Mouse (Mus musculus): ENCODE results near the gene Gypa. TPM values are rescaled to one million over a fixed set of nuclear protein-coding genes. Genes with fewer than 3 reads are reported as not detected.

The Gypa gene
- polyA plus RNA-seq, 1 experiment from 2014 or later: 14.1 TPM

DNA sequence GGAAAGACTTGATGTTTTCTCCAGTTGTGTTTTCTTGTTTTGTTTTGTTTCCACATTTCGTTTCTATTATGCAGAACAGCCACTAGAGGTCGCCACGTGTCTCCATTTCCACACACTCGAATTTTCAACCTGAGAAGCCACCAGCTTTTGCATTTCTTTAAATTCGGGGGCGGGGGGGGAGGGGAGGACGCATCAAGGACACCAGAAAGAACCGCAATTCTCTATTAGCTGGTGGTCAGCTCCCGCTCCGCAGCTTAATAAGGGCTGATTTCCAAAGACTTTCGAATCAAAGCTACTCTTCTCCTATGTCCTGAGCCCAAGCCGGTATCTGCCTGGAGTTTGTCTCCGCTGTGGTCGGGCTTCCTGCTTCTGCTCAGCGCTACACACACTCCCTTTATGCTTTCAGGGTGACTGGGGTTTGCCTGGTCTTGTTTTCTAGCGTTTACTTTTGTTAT is 567 bp upstream of the Gypa start:
- Histone ChIP-seq H3K9ac (peak overlapping the region; percentile 47), H3K27me3 (replicated peaks) (no peaks in the 10 kb centered on the region), H3K27ac (no peak overlapping the region), H3K4me3 (replicated peaks) (peak overlapping the region; percentile 45), H3K4me1 (replicated peaks) (no peaks in the 10 kb centered on the region), H3K36me3 (no peaks in the 10 kb centered on the region), H3K9me3 (no peaks in the 10 kb centered on the region), H3K4me2 (replicated peaks) (peak overlapping the region; percentile 74)
- ATAC-seq: peak; percentile 86
- WGBS: under 1% methylated on average over 16 of the region's 16 CpGs

DNA sequence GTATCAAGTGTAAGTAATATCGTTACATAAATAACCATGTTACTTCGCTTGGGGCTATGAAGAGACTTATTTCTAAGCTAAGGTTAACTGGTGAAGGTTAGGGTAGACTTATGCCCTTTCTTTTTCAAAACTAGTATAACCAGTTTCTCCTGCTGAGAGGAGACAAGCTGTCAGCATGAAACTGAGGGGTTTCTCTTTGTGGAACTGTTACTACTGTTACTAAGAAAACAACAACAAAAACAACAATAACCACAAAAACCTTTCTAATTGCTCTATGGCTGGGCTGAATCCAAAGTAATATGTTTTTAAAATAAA is 722 bp downstream of the Gypa start:
- Histone ChIP-seq H3K27me3 (replicated peaks) (no peaks in the 10 kb centered on the region), H3K4me3 (replicated peaks) (no peak overlapping the region), H3K4me2 (replicated peaks) (no peak overlapping the region), H3K36me3 (no peaks in the 10 kb centered on the region), H3K9me3 (no peaks in the 10 kb centered on the region), H3K27ac (no peak overlapping the region), H3K4me1 (replicated peaks) (no peaks in the 10 kb centered on the region), H3K9ac (no peak overlapping the region)
- ATAC-seq: peak; percentile 35
- WGBS: 77% methylated on average over 2 of the region's 2 CpGs

DNA sequence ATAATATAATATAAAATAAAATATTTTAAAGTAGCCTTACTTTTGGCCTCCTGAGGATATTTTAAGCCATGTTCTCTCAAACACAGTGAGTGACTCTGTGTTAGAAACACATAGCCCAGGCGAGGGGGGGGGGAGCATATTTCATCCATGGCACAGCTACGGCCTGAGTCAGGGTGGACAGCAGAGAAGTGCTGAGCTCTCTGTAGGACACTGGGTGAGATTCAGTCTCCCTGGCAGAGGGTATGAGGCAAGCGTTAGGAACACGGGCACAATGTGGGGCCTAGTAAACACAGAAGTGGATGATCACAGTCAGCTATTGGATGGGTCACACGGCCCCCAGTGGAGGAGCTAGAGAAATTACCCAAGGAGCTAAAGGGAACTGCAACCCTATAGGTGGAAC is 1.2 kb downstream of the Gypa start:
- no peak overlapping the region for H3K4me2 ChIP-seq (replicated peaks)
- no peaks in the 10 kb centered on the region for H3K36me3 ChIP-seq
- H3K4me3 ChIP-seq (replicated peaks): no peak overlapping the region
- WGBS: 81% methylated on average over 5 of the region's 5 CpGs
- no peaks in the 10 kb centered on the region for H3K27me3 ChIP-seq (replicated peaks)
- ATAC-seq: no peak
- no peaks in the 10 kb centered on the region for H3K9me3 ChIP-seq
- no peak overlapping the region for H3K9ac ChIP-seq
- H3K27ac ChIP-seq: no peak overlapping the region
- H3K4me1 ChIP-seq (replicated peaks): no peaks in the 10 kb centered on the region

DNA sequence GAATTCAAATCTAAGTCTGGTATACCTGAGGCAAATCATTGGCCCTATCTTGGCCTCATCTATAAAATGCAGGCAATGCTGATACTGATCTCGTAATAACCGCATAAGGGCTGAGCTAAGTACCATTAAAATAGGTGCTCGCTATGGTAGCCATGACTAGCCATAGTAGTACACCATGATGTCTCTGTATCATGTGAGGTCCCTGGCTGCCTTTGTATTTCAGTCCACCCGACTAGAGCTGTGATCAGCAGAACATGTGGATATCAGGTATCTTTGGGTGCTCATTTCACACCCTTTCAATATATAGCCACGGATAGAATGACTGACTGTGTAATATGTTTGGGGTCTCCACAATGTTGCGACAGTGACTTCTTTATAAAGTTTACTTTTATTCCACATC is 1.9 kb downstream of the Gypa start:
- H3K4me1 ChIP-seq (replicated peaks): no peaks in the 10 kb centered on the region
- no peak overlapping the region for H3K4me2 ChIP-seq (replicated peaks)
- H3K9me3 ChIP-seq: no peaks in the 10 kb centered on the region
- H3K36me3 ChIP-seq: no peaks in the 10 kb centered on the region
- 92% methylated on average over 6 of the region's 6 CpGs for WGBS
- no peak overlapping the region for H3K9ac ChIP-seq
- H3K27ac ChIP-seq: no peak overlapping the region
- no peaks in the 10 kb centered on the region for H3K27me3 ChIP-seq (replicated peaks)
- ATAC-seq: no peak
- H3K4me3 ChIP-seq (replicated peaks): no peak overlapping the region

DNA sequence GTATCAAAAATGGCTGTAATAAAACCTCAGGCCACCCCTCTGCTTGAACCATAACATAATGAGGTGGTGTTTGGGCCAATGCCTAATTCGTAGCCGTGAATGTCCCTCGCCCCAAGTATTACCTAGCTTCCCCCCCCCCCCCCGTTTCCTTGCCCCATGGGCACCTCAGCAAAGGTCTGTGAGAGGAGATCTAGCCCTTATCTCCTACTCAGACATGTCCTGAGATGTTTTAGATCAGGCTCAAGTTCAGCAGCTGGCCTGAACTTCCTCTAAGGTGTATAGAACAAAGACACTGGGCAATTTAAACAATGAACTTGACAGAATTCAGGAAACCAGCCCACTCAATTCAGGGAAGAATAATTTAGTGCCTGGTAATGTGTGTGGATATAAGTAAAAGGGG is 3.7 kb downstream of the Gypa start:
- no peaks in the 10 kb centered on the region for H3K27me3 ChIP-seq (replicated peaks)
- H3K9ac ChIP-seq: no peak overlapping the region
- H3K9me3 ChIP-seq: no peaks in the 10 kb centered on the region
- WGBS: 76% methylated on average over 4 of the region's 4 CpGs
- no peak overlapping the region for H3K4me2 ChIP-seq (replicated peaks)
- no peak overlapping the region for H3K4me3 ChIP-seq (replicated peaks)
- ATAC-seq: no peak
- no peak overlapping the region for H3K27ac ChIP-seq
- no peaks in the 10 kb centered on the region for H3K36me3 ChIP-seq
- no peaks in the 10 kb centered on the region for H3K4me1 ChIP-seq (replicated peaks)

DNA sequence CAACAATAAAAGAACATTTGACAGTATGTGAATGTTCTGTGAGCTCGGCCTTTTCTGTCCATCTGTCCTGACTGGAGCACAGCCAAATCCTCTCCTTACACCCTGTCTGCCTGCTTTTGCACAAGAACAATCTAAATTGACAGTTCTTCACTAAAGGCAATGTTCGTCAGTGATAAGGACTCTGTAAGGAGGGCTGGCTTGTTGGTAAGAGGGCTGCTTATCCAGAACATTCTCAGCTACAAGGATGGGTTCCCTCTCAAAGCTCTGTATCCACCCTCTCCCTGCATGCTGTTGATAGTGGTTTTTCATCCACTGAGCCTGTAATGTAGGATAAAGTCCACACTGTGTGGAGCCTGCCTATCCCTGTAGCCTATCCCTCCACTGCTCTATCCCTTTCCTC is 6.7 kb downstream of the Gypa start:
- Histone ChIP-seq H3K4me2 (replicated peaks) (no peak overlapping the region), H3K9me3 (no peaks in the 10 kb centered on the region), H3K27me3 (replicated peaks) (no peaks in the 10 kb centered on the region), H3K4me3 (replicated peaks) (no peak overlapping the region), H3K36me3 (no peaks in the 10 kb centered on the region), H3K27ac (no peak overlapping the region), H3K9ac (no peak overlapping the region), H3K4me1 (replicated peaks) (no peaks in the 10 kb centered on the region)
- 75% methylated on average over 2 of the region's 2 CpGs for WGBS
- ATAC-seq: peak; percentile 84; the same call in 1 of the 2 replicates

DNA sequence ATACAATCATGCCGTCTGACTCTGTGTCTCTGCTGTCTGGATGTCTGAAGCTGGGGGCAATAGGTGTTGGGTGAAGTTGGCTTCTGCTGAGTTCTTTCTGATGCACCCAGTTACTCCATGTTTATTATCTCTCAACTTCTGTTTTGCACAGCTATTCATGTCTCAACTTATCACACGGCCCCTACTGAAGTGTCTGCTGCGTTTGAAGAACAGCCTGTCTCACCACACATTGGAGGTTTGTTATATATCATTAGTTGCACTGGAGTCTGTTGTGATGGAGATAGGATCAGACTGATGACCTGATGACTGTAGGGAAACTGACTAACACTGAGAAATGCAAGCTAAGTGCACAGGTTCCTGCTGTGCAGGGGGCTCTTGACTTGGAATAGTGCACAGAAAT is 7.2 kb downstream of the Gypa start:
- Histone ChIP-seq H3K4me2 (replicated peaks) (no peak overlapping the region), H3K36me3 (no peaks in the 10 kb centered on the region), H3K27ac (no peak overlapping the region), H3K4me3 (replicated peaks) (no peak overlapping the region), H3K9me3 (no peaks in the 10 kb centered on the region), H3K4me1 (replicated peaks) (no peaks in the 10 kb centered on the region), H3K9ac (no peak overlapping the region), H3K27me3 (replicated peaks) (no peaks in the 10 kb centered on the region)
- WGBS: 86% methylated on average over 3 of the region's 3 CpGs
- ATAC-seq: no peak

DNA sequence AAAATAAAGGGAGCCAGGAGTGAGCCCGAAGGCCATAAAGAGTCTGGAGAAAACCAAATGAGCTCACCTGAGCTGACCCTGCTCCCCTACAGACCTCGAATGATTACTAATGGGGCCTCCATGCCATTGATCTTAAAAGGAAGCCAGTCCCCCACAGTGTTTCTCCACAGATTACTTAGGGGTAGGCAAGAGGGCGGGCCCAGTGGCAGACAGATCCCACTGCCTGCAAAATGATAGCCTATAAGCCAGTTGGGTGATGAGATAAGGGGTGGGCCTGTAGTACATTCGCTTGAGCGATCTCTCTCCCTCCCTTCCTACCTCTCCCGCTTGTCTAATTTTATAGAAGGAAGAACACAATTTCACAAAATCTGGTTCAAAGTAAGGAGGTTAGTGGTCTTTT is 7.7 kb downstream of the Gypa start:
- no peak overlapping the region for H3K27ac ChIP-seq
- no peak overlapping the region for H3K9ac ChIP-seq
- no peaks in the 10 kb centered on the region for H3K9me3 ChIP-seq
- no peaks in the 10 kb centered on the region for H3K27me3 ChIP-seq (replicated peaks)
- peak; percentile 65; the same call in 1 of the 2 replicates for ATAC-seq
- no peak overlapping the region for H3K4me3 ChIP-seq (replicated peaks)
- H3K36me3 ChIP-seq: no peaks in the 10 kb centered on the region
- H3K4me1 ChIP-seq (replicated peaks): no peaks in the 10 kb centered on the region
- 69% methylated on average over 6 of the region's 6 CpGs for WGBS
- no peak overlapping the region for H3K4me2 ChIP-seq (replicated peaks)

DNA sequence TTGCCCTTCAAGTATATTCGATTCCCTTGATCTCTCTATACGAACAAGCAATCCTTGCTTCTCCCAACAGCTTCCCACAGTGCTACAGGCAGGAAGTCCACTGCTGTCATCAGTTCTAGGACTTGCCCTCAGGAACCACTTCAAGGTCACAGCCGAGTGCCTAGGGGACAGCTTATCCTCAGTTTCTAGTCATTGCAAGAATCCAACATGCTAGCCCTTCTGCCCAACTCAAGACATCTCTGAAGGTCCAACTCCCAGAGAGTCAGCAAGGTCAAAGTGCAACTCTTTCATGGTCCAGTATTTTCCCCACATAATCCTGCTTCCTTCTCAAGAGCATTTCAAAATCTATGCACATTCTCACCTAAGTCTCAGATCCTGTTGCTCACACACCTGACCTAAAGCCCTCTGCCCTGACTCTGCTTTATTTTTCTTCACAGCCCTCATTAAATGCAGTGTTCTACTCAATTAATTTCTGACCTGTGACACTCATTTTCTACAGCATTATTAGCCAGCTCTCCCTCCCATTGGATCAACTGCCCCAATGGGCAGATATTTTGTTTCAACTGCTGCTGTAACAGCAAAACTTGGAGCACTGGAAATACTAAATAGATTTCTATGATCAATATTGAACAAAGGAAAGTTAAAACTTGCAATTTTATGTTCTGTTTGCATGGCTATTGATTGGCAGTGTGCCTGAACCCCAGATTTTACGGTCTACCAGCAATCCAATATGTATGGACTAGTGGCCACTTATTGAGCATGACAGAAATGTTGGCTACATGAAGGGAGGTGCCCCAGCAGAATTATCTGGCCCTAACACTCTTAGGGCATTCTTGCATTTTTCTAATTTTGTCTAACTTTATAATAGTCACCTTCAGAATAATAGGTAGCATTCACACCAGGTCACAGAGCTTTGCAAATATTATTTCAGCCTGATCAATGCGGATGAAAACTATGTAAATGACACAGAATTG is 33.1 kb downstream of the Gypa start:
- H3K27ac ChIP-seq: no peak overlapping the region
- no peak overlapping the region for H3K4me2 ChIP-seq (replicated peaks)
- ATAC-seq: no peak
- H3K4me3 ChIP-seq (replicated peaks): no peak overlapping the region
- no peaks in the 10 kb centered on the region for H3K9me3 ChIP-seq
- no peaks in the 10 kb centered on the region for H3K4me1 ChIP-seq (replicated peaks)
- H3K36me3 ChIP-seq: no peaks in the 10 kb centered on the region
- no peak overlapping the region for H3K9ac ChIP-seq
- WGBS: 85% methylated on average over 5 of the region's 5 CpGs
- no peaks in the 10 kb centered on the region for H3K27me3 ChIP-seq (replicated peaks)

DNA sequence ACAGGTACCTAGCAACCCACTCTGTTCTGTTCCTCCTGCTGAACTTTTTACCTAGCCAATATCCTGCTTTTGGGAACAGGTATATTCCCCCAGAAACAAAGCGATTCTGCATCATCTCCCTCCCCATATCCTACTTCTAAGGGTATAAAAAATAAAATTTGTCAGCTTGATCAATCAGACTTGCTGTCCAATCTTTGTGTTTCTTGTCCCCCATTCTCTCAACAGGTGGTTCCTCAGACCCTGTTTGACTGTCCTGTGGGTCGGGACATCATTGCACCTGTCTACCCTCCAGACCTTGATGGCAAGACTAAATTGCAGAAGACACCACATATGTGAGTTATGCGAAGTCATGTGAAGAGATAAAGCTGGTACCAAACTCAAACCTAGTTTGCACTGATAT is 48.3 kb downstream of the Gypa start:
- no peak overlapping the region for H3K4me2 ChIP-seq (replicated peaks)
- H3K9me3 ChIP-seq: no peaks in the 10 kb centered on the region
- H3K4me3 ChIP-seq (replicated peaks): no peak overlapping the region
- H3K27ac ChIP-seq: no peak overlapping the region
- no peak overlapping the region for H3K9ac ChIP-seq
- 87% methylated on average over 3 of the region's 3 CpGs for WGBS
- ATAC-seq: no peak
- no peaks in the 10 kb centered on the region for H3K36me3 ChIP-seq
- no peaks in the 10 kb centered on the region for H3K27me3 ChIP-seq (replicated peaks)
- H3K4me1 ChIP-seq (replicated peaks): no peaks in the 10 kb centered on the region

DNA sequence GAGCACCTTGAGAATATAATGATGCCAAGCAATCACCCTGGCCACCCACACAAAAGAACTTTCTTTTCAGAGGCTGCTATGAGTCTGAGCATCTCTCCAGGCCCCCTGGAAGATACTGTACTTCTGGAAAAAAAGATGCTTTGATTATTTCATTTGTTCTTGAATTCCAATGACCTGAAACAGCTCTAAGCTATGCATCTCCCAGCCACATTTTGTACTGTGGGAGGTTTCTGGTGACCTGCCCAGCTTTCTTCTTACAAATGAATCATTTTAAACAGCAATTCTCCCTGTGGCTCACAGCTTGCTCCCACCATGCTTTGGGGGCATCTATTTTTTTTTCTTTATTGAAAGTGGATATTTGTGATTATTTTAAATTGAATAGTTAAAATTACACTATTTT is 56.9 kb downstream of the Gypa start:
- no peak for ATAC-seq
- no peak overlapping the region for H3K4me2 ChIP-seq (replicated peaks)
- H3K36me3 ChIP-seq: no peaks in the 10 kb centered on the region
- no peak overlapping the region for H3K27ac ChIP-seq
- no peak overlapping the region for H3K9ac ChIP-seq
- no peaks in the 10 kb centered on the region for H3K9me3 ChIP-seq
- no peaks in the 10 kb centered on the region for H3K4me1 ChIP-seq (replicated peaks)
- H3K27me3 ChIP-seq (replicated peaks): no peaks in the 10 kb centered on the region
- H3K4me3 ChIP-seq (replicated peaks): no peak overlapping the region

DNA sequence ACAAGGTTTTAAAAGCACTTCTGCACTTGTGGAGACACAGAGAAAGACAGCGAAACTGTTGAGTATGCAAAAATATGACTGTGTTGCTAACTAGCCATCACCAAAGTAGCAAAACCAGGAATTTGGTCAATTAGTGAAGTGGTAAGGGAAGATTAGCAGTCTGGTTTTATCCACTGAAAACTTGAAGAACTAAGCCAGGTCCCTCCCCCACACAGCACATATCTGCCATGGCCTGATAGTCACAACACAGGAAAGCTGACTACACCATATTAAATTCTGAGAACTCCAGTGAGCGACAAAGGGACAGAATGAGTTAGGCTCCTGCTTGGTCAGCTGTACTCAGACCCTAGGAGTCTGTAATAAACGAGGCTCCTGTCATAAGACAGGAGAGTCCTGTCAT is 57.7 kb downstream of the Gypa start:
- no peak overlapping the region for H3K4me3 ChIP-seq (replicated peaks)
- no peaks in the 10 kb centered on the region for H3K27me3 ChIP-seq (replicated peaks)
- no peak for ATAC-seq
- no peak overlapping the region for H3K4me2 ChIP-seq (replicated peaks)
- H3K4me1 ChIP-seq (replicated peaks): no peaks in the 10 kb centered on the region
- 70% methylated on average over 3 of the region's 3 CpGs for WGBS
- H3K9me3 ChIP-seq: no peaks in the 10 kb centered on the region
- no peaks in the 10 kb centered on the region for H3K36me3 ChIP-seq
- H3K27ac ChIP-seq: no peak overlapping the region
- H3K9ac ChIP-seq: no peak overlapping the region

DNA sequence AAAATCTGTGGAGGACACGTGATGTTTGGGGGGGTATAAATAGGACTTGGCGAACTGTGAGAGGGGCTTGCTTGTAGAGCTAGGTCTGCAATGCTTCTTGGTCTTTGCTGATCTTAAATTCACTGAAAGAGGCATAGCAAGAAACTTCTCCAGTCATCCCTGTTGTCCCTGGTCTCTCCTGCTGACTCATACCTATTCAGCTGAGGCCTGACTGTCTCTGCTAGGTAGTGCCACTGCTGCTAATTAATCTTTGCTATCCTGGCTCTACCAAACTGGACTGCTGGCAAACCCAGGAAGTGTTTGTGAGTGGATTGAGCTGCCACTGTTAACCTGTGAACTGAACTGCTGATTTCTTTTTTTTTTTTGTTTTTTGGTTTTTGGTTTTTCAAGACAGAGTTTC is 61.4 kb downstream of the Gypa start:
- WGBS: 95% methylated on average over 2 of the region's 2 CpGs
- no peak overlapping the region for H3K4me3 ChIP-seq (replicated peaks)
- no peak for ATAC-seq

More for the DNA sequence above, 61.4 kb downstream of the Gypa start:
- Histone ChIP-seq H3K27me3 (replicated peaks) (no peaks in the 10 kb centered on the region), H3K9me3 (no peaks in the 10 kb centered on the region), H3K36me3 (no peaks in the 10 kb centered on the region), H3K4me2 (replicated peaks) (no peak overlapping the region), H3K27ac (no peak overlapping the region), H3K9ac (no peak overlapping the region), H3K4me1 (replicated peaks) (no peaks in the 10 kb centered on the region)
